Mouse (Mus musculus) kidney, postnatal 0 days (tissue): Measurements from ENCODE around the gene Dedd2. TPM values are rescaled to one million over a fixed set of nuclear protein-coding genes. Genes with fewer than 3 reads are reported as not detected.

Experiments
- ATAC-seq: fragments of 200-750 bp; cut with Nextera tagmentation; replicated peaks from 2 replicates; pipeline ENCODE4 v1.8.0; 2017; ENCODE audit warnings: low read depth, moderate number of reproducible peaks, moderate TSS enrichment, moderate library complexity; ENCODE audit not compliant: low FRiP score
- DNase-seq: peaks from one replicate; pipeline ENCODE4 v3.0.0-alpha.2; 2016; ENCODE audit warnings: low spot score
- H3K27ac ChIP-seq: fragments of 300-500 bp; sonication (generic); 2 replicates; pipeline ENCODE4 v1.5.1; 2014; ENCODE audit warnings: mild to moderate bottlenecking
- H3K27me3 ChIP-seq: fragments of 300-500 bp; sonication (generic); 2 replicates; pipeline ENCODE4 v1.6.1; 2014; ENCODE audit warnings: low read length, mixed read lengths; ENCODE audit not compliant: insufficient read depth
- H3K36me3 ChIP-seq: fragments of 300-500 bp; sonication (generic); 2 replicates; pipeline ENCODE4 v1.6.1; 2014; ENCODE audit warnings: low read length, mixed read lengths; ENCODE audit not compliant: insufficient read depth
- H3K4me1 ChIP-seq: fragments of 300-500 bp; sonication (generic); replicated peaks from 2 replicates; pipeline ENCODE4 v1.6.1; 2014; ENCODE audit warnings: antibody characterized with exemption, low read length, mixed read lengths; ENCODE audit not compliant: insufficient read depth
- H3K4me2 ChIP-seq: fragments of 300-500 bp; sonication (generic); 2 replicates; pipeline ENCODE4 v1.6.1; 2014; ENCODE audit warnings: mild to moderate bottlenecking, low read length, moderate library complexity, mixed read lengths
- H3K4me3 ChIP-seq: fragments of 300-500 bp; sonication (generic); replicated peaks from 2 replicates; pipeline ENCODE4 v1.5.1; 2014; ENCODE audit warnings: low read depth, low read length
- H3K9ac ChIP-seq: fragments of 300-500 bp; sonication (generic); 2 replicates; pipeline ENCODE4 v1.6.1; 2014; ENCODE audit warnings: low read depth, low read length
- H3K9me3 ChIP-seq: fragments of 300-500 bp; sonication (generic); replicated peaks from 2 replicates; pipeline ENCODE4 v1.6.1; 2016; ENCODE audit warnings: low read length, inconsistent platforms, mixed read lengths
- CTCF ChIP-seq: IDR thresholded peaks from 2 replicates; pipeline ENCODE4 v1.5.1; 2016; ENCODE audit warnings: antibody characterized with exemption, low read depth, mild to moderate bottlenecking, moderate library complexity
- WGBS: fragments of 180-500 bp; shearing (Covaris S2); extraction: QIAGEN DNeasy Blood & Tissue Kit; methylation state at CpG from one replicate; pipeline ENCODE4 v1.1.7; 2014; 5-methylcytosine and 5-hydroxymethylcytosine counted together
- microRNA-seq: library from miRNA; unstranded; fragments of <30 nt; microRNA quantifications from one replicate; pipeline ENCODE4, GENCODE M21; 2016
- polyA plus RNA-seq: library from polyadenylated mRNA; unstranded; fragments of >200 nt; fragmentation: Nextera tagmentation; extraction: Ambion mirVana; gene quantifications from 2 replicates; pipeline ENCODE4 v1.2.1, GENCODE M21; 2015

Gene Dedd2
- polyA plus RNA-seq, 1 experiment from 2014 or later: 15.6 TPM

DNA sequence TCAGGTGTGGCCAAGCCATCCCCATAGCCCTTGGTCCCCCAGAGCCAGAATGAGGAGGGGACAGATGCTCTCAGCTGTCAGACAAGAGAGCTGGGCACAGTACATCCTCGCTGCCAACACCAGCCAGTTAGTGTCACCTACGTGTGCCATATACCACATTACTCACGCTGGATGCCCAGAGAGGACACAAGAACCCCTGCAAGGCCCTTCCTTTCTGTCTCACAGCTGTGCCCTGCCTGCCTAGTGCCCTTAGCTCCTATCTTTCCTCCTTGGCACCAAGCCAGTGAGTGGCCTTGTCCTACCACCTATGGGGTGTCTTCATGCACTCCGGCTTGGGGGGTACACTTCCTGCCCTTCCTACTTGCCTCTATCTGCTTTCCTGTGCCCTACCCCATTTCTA is 65.8 kb downstream of the Dedd2 start:
- no peak for DNase-seq
- Histone ChIP-seq H3K9ac (no peak overlapping the region), H3K27ac (no peak overlapping the region), H3K27me3 (no peaks in the 10 kb centered on the region), H3K36me3 (no peaks in the 10 kb centered on the region), H3K4me2 (no peak overlapping the region), H3K9me3 (no peaks in the 10 kb centered on the region), H3K4me1 (peaks cover 10% of the 10 kb centered on the region; the same call in 1 of the 2 replicates), H3K4me3 (no peak overlapping the region)
- TF ChIP-seq CTCF: no peak
- WGBS: 70% methylated on average over 4 of the region's 4 CpGs
- ATAC-seq: no peak

DNA sequence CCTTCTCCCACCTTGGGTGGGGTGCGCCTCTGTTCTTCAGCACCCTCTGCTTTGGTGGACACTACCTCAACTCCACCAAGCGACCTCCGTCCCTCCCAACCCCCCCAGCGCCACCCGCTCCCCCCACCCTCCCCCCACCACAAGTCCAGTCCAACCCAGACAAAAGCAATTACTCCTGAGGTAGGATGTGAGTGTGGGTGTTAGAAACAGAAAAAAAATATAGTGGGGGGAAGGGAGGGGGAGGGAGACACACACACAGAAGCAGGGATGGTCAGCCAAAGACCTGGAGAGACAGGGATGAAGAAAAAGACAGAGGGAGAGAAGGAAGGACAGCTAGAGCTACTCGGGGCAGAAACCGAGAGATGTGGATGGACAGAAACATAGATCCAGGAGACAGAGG is 66.6 kb downstream of the Dedd2 start:
- Histone ChIP-seq H3K4me3 (no peak overlapping the region), H3K27ac (no peak overlapping the region), H3K4me2 (no peak overlapping the region), H3K4me1 (peaks cover 10% of the 10 kb centered on the region; the same call in 1 of the 2 replicates), H3K36me3 (no peaks in the 10 kb centered on the region), H3K9me3 (no peaks in the 10 kb centered on the region), H3K27me3 (no peaks in the 10 kb centered on the region), H3K9ac (no peak overlapping the region)
- ATAC-seq: no peak
- no peak for DNase-seq
- no peak for TF ChIP-seq CTCF
- WGBS: 27% methylated on average over 7 of the region's 7 CpGs

DNA sequence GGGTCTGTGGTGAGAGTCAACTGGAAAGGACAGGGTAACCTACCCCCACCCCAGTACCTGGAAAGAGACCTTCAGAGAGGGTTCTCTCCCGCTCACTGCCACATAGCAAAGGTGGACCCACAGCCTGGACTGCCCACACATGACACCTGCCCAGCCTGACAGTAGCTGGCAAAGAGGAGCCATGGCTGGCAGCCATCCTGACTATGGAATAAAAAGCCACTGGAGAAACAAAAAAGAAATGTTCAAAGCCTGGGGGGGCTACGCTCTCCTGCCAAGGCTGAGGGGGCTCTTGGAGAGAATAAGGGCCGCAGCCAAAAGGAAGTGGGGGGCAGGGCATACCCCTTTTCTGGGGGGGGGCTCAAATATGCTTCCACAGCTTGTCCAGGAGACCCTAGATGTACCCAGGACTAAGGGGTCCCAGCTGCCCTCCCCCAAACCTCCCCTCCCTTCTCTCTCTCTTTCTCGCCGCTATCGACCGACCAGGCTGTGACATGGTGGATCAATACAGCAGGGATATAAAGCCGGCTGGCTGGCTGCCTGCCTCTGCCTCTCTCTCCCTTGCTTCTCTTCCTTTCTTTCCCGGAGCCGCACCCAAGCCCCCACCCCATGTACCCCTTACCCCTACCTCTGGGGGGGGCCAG is 68.4 kb downstream of the Dedd2 start:
- H3K9ac ChIP-seq: no peak overlapping the region
- H3K4me3 ChIP-seq: no peak overlapping the region
- ATAC-seq (no peak), DNase-seq (no peak)
- H3K4me1 ChIP-seq: peaks cover 10% of the 10 kb centered on the region; the same call in 1 of the 2 replicates
- WGBS: 25% methylated on average over 8 of the region's 10 CpGs
- TF ChIP-seq CTCF: no peak
- H3K4me2 ChIP-seq: no peak overlapping the region
- H3K27me3 ChIP-seq: no peaks in the 10 kb centered on the region
- no peak overlapping the region for H3K27ac ChIP-seq
- no peaks in the 10 kb centered on the region for H3K36me3 ChIP-seq
- no peaks in the 10 kb centered on the region for H3K9me3 ChIP-seq

DNA sequence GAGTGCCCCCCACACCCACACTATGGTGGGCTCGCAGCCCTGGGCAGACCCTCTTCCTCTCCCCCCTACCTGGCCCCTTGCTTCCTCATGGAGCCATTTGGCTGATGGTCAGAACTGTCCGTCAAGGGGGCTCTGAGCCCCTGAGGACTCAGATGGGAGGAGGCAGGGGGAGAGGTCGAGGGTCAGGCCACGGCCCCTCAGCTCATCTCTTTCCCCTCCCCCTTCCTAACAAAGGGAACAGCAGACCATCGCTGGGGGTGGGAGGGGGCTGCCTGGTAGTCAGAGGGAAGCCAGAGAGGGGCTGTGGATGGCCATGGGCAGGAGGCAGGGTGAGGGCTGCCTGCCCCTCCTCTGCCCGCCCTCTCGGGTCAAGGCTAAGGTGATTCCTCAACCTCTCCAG is 69.4 kb downstream of the Dedd2 start:
- WGBS: 0% methylated on average over 7 of the region's 7 CpGs
- no peak for DNase-seq

DNA sequence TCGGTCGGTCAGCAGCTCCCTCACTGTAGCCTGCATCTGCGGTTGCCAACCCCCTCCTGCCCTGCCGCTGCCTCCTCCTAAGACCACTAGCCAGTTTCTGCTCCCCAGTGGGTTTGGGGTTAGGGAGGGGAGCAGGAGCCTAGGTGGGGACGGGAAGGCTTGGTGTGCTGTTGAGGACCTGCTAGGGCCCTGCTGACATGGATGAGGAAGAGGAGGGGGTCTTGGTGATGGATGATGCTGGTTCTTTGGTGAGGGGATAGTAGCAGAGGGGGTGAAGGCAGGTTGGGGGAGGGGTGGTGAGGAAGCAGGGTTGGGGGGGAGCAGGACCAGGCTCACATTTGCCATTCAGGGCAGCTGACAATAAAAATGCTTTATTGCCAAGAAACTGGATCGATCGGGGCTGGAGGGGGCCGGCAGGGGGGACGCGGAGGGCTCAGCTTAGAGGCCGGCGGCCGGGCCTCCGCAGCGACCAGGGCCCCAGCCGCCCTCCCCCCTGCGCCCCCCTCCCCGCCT is 70.2 kb downstream of the Dedd2 start:
- 0% methylated on average over 18 of the region's 18 CpGs for WGBS
- no peak overlapping the region for H3K4me3 ChIP-seq
- DNase-seq: no peak
- H3K9ac ChIP-seq: no peak overlapping the region
- H3K9me3 ChIP-seq: no peaks in the 10 kb centered on the region
- no peak for ATAC-seq
- H3K27ac ChIP-seq: no peak overlapping the region
- H3K27me3 ChIP-seq: no peaks in the 10 kb centered on the region
- H3K36me3 ChIP-seq: no peaks in the 10 kb centered on the region
- H3K4me2 ChIP-seq: no peak overlapping the region
- no peak for TF ChIP-seq CTCF
- H3K4me1 ChIP-seq: peaks cover 10% of the 10 kb centered on the region; the same call in 1 of the 2 replicates

More for the DNA sequence above, 69.4 kb downstream of the Dedd2 start:
- Histone ChIP-seq H3K27ac (no peak overlapping the region), H3K4me1 (peaks cover 10% of the 10 kb centered on the region; the same call in 1 of the 2 replicates), H3K9me3 (no peaks in the 10 kb centered on the region), H3K27me3 (no peaks in the 10 kb centered on the region), H3K4me3 (no peak overlapping the region), H3K36me3 (no peaks in the 10 kb centered on the region), H3K4me2 (no peak overlapping the region), H3K9ac (no peak overlapping the region)
- no peak for ATAC-seq
- TF ChIP-seq CTCF: no peak

Small RNAs within 50 kb of the gene (microRNA-seq; reads per million reads assigned to microRNA genes)
- not detected for gene Mir7048

Other genes with a start within 250 kb of the Dedd2 start
- 292 and 315 TPM in 2 replicates for gene Rabac1, start 247.9 kb downstream of the Dedd2 start, polyA plus RNA-seq
- gene Atp1a3, start 214.7 kb downstream of the Dedd2 start, polyA plus RNA-seq: 0.32 and 0.36 TPM in 2 replicates
- 3.4 and 3.5 TPM in 2 replicates for gene Grik5, start 148.3 kb downstream of the Dedd2 start, polyA plus RNA-seq
- gene Zfp574, start 148.0 kb downstream of the Dedd2 start, polyA plus RNA-seq: 23.5 and 24.9 TPM in 2 replicates
- 0.45 and 0.59 TPM in 2 replicates for gene Pou2f2, start 40.9 kb downstream of the Dedd2 start, polyA plus RNA-seq
- 1.9 and 2.1 TPM in 2 replicates for gene Zfp526, start 810 bp upstream of the Dedd2 start, polyA plus RNA-seq
- 7.8 and 9.8 TPM in 2 replicates for gene Gsk3a, start 17.2 kb upstream of the Dedd2 start, polyA plus RNA-seq
- gene Erf, start 30.1 kb upstream of the Dedd2 start, polyA plus RNA-seq: 12.7 and 18.6 TPM in 2 replicates
- gene Cic, start 47.1 kb upstream of the Dedd2 start, polyA plus RNA-seq: 22.0 and 23.3 TPM in 2 replicates
- gene Pafah1b3, start 77.4 kb upstream of the Dedd2 start, polyA plus RNA-seq: 144 and 152 TPM in 2 replicates
- 0.21 and 0.26 TPM in 2 replicates for gene Prr19, start 80.8 kb upstream of the Dedd2 start, polyA plus RNA-seq
- 0.23 and 0.50 TPM in 2 replicates for gene Tmem145, start 85.5 kb upstream of the Dedd2 start, polyA plus RNA-seq
- gene Megf8, start 96.5 kb upstream of the Dedd2 start, polyA plus RNA-seq: 8.1 and 9.6 TPM in 2 replicates
- gene Cnfn, start 149.1 kb upstream of the Dedd2 start, polyA plus RNA-seq: not detected in 2 replicates
- gene Lipe, start 178.1 kb upstream of the Dedd2 start, polyA plus RNA-seq: 6.4 and 6.5 TPM in 2 replicates
- 0.43 and 0.47 TPM in 2 replicates for gene Cxcl17, start 192.3 kb upstream of the Dedd2 start, polyA plus RNA-seq